Mouse (Mus musculus) splenic B cell, adult 2 months (primary cell): ENCODE results near the gene Ces3a.
"Not testable (repeated sequence)": the region's sequence is repeated elsewhere in the genome, so short reads cannot be mapped to it uniquely, and the experiment has no call there.

Experiments used
- DNase-seq: peaks from one replicate; pipeline ENCODE4 v3.0.0-alpha.2; 2011; ENCODE audit warnings: low read depth, low spot score
- H3K27me3 ChIP-seq: 2 replicates; pipeline ENCODE4 v1.6.1; 2012; ENCODE audit warnings: mild to moderate bottlenecking, low read length, moderate library complexity, mixed read lengths; ENCODE audit not compliant: control insufficient read depth, poor library complexity, insufficient read depth, severe bottlenecking
- H3K36me3 ChIP-seq: 2 replicates; pipeline ENCODE4 v1.6.1; 2012; ENCODE audit warnings: mild to moderate bottlenecking, low read length, moderate library complexity, mixed read lengths; ENCODE audit not compliant: control insufficient read depth, poor library complexity, insufficient read depth, severe bottlenecking

The Ces3a gene

DNA sequence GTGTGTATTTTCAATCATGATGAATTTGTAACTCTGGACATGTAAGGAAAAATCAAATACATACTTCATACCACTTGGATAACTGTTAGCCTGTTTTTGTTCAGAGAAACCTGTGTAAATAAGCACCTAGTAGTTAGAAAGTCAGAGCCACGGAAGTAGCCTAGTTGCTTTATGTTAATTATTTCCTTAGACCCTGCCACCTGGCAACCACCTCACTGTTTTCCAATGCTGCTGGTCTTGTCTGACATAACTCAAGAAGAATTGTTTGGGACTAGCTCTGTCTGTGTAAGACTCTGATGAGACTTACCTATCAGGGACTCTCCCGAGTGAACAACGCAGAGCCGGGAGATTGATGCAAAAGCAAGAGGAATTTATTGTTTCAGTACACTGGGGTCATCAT is 28.2 kb downstream of the Ces3a start:
- H3K36me3 ChIP-seq, result no peaks in the 10 kb centered on the region
- no peak for DNase-seq
- no peaks in the 10 kb centered on the region for H3K27me3 ChIP-seq

DNA sequence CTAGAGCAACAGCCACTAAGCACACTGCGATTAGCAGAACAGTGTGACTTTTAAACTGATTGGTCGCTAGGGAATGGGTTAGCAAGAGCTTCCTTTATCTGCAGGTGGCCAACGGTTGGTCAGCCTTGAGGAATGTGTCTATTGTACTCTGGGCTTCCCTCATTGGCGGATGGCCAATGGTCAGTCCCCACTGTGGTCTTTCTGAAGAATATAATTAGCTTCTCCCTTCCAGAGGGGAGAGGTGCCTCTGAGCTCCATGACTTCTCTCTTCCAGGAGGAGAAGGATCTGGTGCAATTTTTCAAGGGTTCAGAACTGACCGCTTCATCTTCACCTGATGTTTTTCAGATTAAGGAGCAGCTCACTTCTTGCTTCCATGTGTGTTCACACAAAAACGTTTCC is 28.7 kb downstream of the Ces3a start:
- Histone ChIP-seq H3K36me3 (no peaks in the 10 kb centered on the region), H3K27me3 (no peaks in the 10 kb centered on the region)
- no peak for DNase-seq

DNA sequence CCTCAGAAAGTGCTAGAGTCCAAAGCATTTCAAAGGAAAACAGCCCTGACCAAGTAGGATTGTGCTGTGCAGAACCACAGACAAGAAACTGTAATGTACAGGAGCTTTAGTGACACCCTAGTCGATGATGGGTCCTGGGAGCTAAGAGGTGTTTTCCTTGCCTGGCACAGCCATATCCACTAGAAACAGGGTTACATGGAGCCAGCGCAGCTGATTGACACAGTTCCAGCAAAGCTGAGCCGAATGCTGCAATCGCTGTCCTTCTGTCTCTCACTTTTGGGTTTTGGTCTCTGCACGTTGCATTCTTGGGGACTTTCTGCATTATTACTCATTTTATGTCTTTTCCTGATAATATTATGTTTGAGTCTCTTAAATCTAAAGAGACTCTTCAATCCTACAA is 30.2 kb downstream of the Ces3a start:
- no peaks in the 10 kb centered on the region for H3K27me3 ChIP-seq
- H3K36me3 ChIP-seq, result no peaks in the 10 kb centered on the region
- no peak for DNase-seq

DNA sequence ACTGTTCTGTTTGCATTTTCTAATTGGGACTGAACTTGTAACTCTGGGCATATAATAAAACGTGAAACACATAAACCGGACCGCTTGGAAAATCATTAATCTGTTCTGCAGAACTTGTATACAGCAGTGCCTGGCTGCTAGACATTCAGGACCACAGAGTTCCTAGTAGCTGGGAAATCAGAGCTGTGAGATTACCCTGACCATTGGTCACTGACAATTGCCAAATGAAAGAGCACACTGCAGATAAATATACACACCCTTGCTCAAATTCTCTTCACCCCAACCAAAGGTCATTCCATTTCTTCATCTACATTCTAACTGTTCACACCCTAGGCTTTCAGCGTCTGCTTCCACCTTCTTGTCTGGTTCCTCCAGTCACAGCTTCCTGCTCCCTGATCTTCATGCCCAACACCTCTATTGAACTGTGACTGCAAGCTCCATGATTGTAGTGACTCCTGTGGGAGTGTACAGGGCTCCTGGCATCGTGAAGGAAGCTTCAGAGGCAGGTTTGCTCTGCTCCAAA is 32.5 kb downstream of the Ces3a start:
- H3K36me3 ChIP-seq, result no peaks in the 10 kb centered on the region
- no peaks in the 10 kb centered on the region for H3K27me3 ChIP-seq
- no peak for DNase-seq

DNA sequence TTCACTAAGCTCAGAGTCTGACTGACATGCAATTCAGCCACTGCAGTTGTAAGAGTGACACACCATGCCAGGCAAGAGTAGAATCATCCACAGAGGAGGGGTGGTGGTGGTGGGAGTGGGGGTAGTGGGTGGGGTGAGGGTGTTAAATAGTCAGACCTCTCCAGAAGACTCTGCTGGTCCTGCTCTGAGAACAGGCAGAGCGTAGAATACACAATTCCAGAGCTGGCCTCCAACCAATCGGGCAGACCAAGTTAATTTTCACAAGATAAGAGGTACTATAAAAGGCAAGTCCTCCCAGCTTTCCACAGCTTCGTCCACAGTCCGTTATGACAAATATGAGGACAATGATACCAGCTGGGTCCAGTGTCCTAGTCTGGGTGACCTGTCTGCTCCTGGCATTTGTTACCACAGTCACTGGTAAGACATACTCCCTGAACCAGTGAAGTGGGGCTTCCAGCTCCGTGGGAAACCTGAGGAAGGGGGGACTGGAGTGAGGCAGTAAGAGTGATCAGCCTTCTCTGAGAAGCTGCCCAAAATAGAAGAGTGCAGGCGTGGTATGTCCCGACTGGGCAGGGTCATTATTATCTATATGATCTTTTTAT is 35.1 kb downstream of the Ces3a start, which contains the start of gene Ces3b:
Ces3b (plus strand) TSS at position 305 of the 602 bp plus-strand sequence.
- Histone ChIP-seq H3K27me3 (no peaks in the 10 kb centered on the region), H3K36me3 (no peaks in the 10 kb centered on the region)
- DNase-seq, result no peak

DNA sequence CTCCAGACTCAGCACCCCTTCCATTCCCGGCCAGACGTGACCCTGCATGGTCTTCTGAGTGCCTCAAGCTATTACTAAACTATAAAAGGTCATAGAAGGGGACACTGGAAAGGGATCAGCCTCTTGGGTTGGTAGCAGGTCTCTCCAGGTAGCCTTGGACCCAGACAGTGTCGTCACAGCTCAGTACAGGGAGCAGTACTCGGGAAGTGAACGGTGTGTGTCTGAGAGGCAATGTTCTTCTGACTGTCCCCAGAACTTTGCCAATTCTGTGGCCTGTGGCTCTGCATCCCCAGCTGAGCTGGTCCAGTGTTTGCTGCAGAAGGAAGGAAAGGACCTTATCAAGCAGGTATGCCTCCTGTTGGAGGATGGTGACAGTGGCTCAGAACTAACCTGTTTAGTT is 39.8 kb downstream of the Ces3a start:
- not testable (repeated sequence) for H3K36me3 ChIP-seq, H3K27me3 ChIP-seq

DNA sequence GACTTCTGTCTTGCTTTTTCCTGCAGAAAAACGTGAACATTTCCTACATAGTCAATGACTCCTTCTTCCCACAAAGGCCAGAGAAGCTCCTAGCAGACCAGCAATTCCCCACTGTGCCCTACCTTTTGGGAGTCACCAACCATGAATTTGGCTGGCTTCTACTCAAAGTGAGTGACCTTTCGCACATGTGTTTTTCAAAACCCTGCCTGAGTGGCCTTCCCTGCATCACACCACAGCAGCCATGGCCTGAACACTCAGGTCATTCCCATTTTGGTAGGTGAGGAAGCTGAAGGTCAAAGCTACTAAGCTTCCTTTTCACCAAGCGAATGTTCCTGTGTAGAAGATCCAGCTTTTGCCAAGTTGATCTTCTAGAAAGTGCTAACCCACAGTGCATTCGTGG is 40.2 kb downstream of the Ces3a start:
- no peaks in the 10 kb centered on the region for H3K27me3 ChIP-seq
- DNase-seq, result no peak
- no peaks in the 10 kb centered on the region for H3K36me3 ChIP-seq

More for the DNA sequence above, 39.8 kb downstream of the Ces3a start:
- DNase-seq, result not testable (repeated sequence)

DNA sequence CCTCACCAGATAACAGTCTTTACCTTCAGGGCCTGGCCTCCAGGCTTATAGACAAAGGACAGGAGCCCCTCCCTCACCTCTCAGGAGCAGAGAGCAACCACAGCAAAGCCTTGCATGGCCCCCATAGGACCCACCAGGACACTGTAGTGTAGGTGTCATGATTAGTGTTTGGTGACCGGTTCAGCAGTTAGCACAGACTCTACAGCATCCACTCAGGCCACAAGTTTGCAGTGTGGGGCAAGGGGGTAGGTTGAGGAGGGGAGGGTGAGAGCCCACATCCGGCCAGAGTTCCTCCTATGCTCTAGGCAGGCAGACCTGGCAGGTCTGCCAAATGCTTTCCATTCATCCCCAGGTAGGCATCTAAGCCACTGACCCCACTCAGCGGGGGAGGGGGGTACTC is 45.6 kb downstream of the Ces3a start:
- Histone ChIP-seq H3K27me3 (no peaks in the 10 kb centered on the region), H3K36me3 (no peaks in the 10 kb centered on the region)
- DNase-seq, result no peak

DNA sequence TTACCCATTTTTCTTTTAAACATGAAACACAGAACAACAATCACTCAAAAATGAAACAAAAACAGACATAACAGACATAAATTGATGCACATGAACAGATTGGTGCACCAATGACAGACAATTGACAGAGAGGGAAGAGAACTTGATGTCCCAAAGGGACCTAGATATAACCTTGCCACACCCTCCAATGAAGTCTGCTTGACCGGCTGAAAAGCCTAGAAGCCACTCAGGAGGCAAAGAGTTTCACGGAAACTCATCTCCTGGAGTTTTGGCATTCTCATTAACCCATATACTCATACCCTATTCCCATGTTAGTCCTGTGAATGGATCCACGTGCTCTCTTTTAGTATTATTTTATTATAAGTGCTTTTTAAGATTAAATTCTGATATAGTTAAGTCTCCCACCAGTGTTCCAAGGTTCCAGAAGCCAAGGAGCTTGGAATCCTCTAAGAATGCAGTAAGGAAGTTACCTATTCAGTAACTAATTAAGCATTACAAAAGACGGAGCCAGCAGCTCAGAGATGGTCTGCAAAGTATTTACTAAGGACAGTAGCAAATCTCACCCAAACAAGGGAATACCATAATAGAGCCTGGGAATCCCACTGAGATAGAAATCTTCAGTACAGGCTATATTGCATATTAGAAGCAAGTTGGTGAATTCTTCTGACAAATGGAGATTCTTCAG is 53.8 kb downstream of the Ces3a start:
- DNase-seq, H3K27me3 ChIP-seq, H3K36me3 ChIP-seq: not testable (repeated sequence)

DNA sequence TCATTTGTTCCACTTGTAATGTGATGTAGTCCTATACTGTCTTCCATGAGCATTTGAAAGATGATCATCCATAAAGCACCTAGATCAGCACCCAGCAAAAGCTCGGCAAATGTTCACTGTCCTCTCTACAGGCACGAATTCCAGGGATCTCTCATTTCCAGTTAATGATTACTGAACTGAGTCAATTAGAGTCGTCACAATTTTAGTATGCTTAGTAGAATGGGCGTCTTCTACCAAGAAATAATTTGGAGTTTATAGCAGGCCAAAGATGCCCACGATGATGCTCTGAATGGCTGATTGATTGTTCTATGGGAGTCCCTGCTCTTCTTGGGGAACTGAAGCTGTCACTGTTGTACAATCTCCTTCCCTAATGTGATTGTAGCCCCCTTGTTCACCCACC is 55.3 kb downstream of the Ces3a start:
- not testable (repeated sequence) for DNase-seq, H3K36me3 ChIP-seq

DNA sequence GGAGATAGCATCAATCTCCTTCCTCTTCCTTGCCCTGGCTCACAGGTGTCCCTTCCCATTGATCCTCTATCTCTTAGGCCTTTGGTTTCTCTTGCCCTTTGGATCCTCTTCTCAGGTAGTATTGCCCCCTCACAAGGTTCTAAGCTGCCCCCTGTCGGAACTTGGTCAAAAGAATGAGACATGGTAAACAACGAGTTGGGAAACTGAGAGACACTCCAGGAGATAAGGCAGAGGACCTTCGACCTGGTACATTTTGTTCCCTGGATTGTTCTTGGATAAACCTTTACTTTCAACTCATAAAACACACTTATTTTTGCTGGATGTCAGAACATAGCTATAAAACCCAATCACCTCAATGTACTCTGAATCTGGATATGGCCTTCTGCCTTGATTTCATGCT is 55.8 kb downstream of the Ces3a start:
- Histone ChIP-seq H3K27me3 (no peaks in the 10 kb centered on the region), H3K36me3 (no peaks in the 10 kb centered on the region)
- no peak for DNase-seq

More for the DNA sequence above, 55.3 kb downstream of the Ces3a start:
- H3K27me3 ChIP-seq, result not testable (repeated sequence)
